Mouse (Mus musculus): ENCODE results near the gene Mapk10. TPM values are rescaled to one million over a fixed set of nuclear protein-coding genes. Genes with fewer than 3 reads are reported as not detected.
"Not testable (repeated sequence)": the region's sequence is repeated elsewhere in the genome, so short reads cannot be mapped to it uniquely, and the experiment has no call there.

The Mapk10 gene
- total and polyA plus RNA-seq, 2 experiments from 2014 or later: 35.8 to 99.8 TPM

GRCm38 (mm10) chr5:102889163-102889488 is 322.0 kb downstream of the Mapk10 start:
- ATAC-seq (ENCODE audit: low FRiP score): no peak
- DNase-seq (ENCODE audit: low spot score): no peak
- Histone ChIP-seq H3K4me3 (ENCODE audit: low read depth, low read length) (no peak overlapping the region), H3K4me2 (ENCODE audit: low read depth, low read length, poor library complexity, severe bottlenecking) (no peak overlapping the region), H3K27ac (ENCODE audit: low read depth, low read length) (no peak overlapping the region), H3K9ac (replicated peaks; ENCODE audit: low read length, poor library complexity, severe bottlenecking) (no peak overlapping the region), H3K27me3 (ENCODE audit: insufficient read depth, low read length) (no peaks in the 10 kb centered on the region), H3K9me3 (ENCODE audit: low read length) (no peaks in the 10 kb centered on the region), H3K4me1 (ENCODE audit: insufficient read depth, low read length) (no peaks in the 10 kb centered on the region), H3K36me3 (ENCODE audit: insufficient read depth, low read length) (0 out of 2 replicates have a peak, but pooled peaks cover 6% of the 10 kb centered on the region)
- TF ChIP-seq CTCF (IDR thresholded peaks at IDR 0.05): no peak
- 84% methylated on average over 2 of the region's 2 CpGs for WGBS

GRCm38 (mm10) chr5:102888482-102889162 is 322.5 kb downstream of the Mapk10 start:
- H3K4me2 ChIP-seq (ENCODE audit: low read depth, low read length, poor library complexity, severe bottlenecking): no peak overlapping the region
- ATAC-seq (ENCODE audit: low FRiP score): no peak
- H3K27me3 ChIP-seq (ENCODE audit: insufficient read depth, low read length): no peaks in the 10 kb centered on the region
- H3K27ac ChIP-seq (ENCODE audit: low read depth, low read length): 0 out of 2 replicates have a peak overlapping the region, but pooled peaks have one; percentile 26
- H3K4me3 ChIP-seq (ENCODE audit: low read depth, low read length): no peak overlapping the region
- no peak overlapping the region for H3K9ac ChIP-seq (replicated peaks; ENCODE audit: low read length, poor library complexity, severe bottlenecking)
- no peaks in the 10 kb centered on the region for H3K4me1 ChIP-seq (ENCODE audit: insufficient read depth, low read length)
- no peaks in the 10 kb centered on the region for H3K9me3 ChIP-seq (ENCODE audit: low read length)
- 0 out of 2 replicates have a peak, but pooled peaks have one; percentile 4 for TF ChIP-seq CTCF (IDR thresholded peaks at IDR 0.05)
- 72% methylated on average over 14 of the region's 14 CpGs for WGBS
- DNase-seq (ENCODE audit: low spot score): no peak
- 0 out of 2 replicates have a peak, but pooled peaks cover 6% of the 10 kb centered on the region for H3K36me3 ChIP-seq (ENCODE audit: insufficient read depth, low read length)

- H3K27me3 ChIP-seq (ENCODE audit: insufficient read depth, low read length): no peaks in the 10 kb centered on the region
- H3K4me1 ChIP-seq (ENCODE audit: insufficient read depth, low read length): no peaks in the 10 kb centered on the region
- H3K36me3 ChIP-seq (ENCODE audit: insufficient read depth, low read length): no peaks in the 10 kb centered on the region
- no peak overlapping the region for H3K9ac ChIP-seq (replicated peaks; ENCODE audit: low read length, poor library complexity, severe bottlenecking)
- H3K27ac ChIP-seq (ENCODE audit: low read depth, low read length): no peak overlapping the region
- 65% methylated on average over 16 of the region's 16 CpGs for WGBS
- DNase-seq (ENCODE audit: low spot score): no peak
- no peak overlapping the region for H3K4me2 ChIP-seq (ENCODE audit: low read depth, low read length, poor library complexity, severe bottlenecking)
- H3K4me3 ChIP-seq (ENCODE audit: low read depth, low read length): no peak overlapping the region
- no peaks in the 10 kb centered on the region for H3K9me3 ChIP-seq (ENCODE audit: low read length)
- ATAC-seq (ENCODE audit: low FRiP score): no peak
- no peak for TF ChIP-seq CTCF (IDR thresholded peaks at IDR 0.05)
Measured at GRCm38 (mm10) chr5:102875628-102876027, 335.5 kb downstream of the Mapk10 start.

GRCm38 (mm10) chr5:102874605-102875298 is 336.4 kb downstream of the Mapk10 start:
- peak; percentile 87 for DNase-seq (ENCODE audit: low spot score)
- H3K4me2 ChIP-seq (ENCODE audit: low read depth, low read length, poor library complexity, severe bottlenecking): peak overlapping the region; percentile 10; the same call in 1 of the 2 replicates
- no peaks in the 10 kb centered on the region for H3K27me3 ChIP-seq (ENCODE audit: insufficient read depth, low read length)
- no peaks in the 10 kb centered on the region for H3K36me3 ChIP-seq (ENCODE audit: insufficient read depth, low read length)
- no peaks in the 10 kb centered on the region for H3K9me3 ChIP-seq (ENCODE audit: low read length)
- ATAC-seq (ENCODE audit: low FRiP score): no peak
- H3K27ac ChIP-seq (ENCODE audit: low read depth, low read length): no peak overlapping the region
- WGBS: 36% methylated on average over 11 of the region's 11 CpGs
- no peaks in the 10 kb centered on the region for H3K4me1 ChIP-seq (ENCODE audit: insufficient read depth, low read length)
- no peak overlapping the region for H3K4me3 ChIP-seq (ENCODE audit: low read depth, low read length)
- H3K9ac ChIP-seq (replicated peaks; ENCODE audit: low read length, poor library complexity, severe bottlenecking): no peak overlapping the region
- TF ChIP-seq CTCF (IDR thresholded peaks at IDR 0.05): peak; percentile 92

GRCm38 (mm10) chr5:102872996-102873395 is 338.1 kb downstream of the Mapk10 start:
- WGBS: 85% methylated on average over 8 of the region's 9 CpGs
- H3K36me3 ChIP-seq (ENCODE audit: insufficient read depth, low read length); H3K27ac ChIP-seq (ENCODE audit: low read depth, low read length); ATAC-seq (ENCODE audit: low FRiP score); H3K27me3 ChIP-seq (ENCODE audit: insufficient read depth, low read length); H3K4me1 ChIP-seq (ENCODE audit: insufficient read depth, low read length); H3K9me3 ChIP-seq (ENCODE audit: low read length); H3K9ac ChIP-seq (replicated peaks; ENCODE audit: low read length, poor library complexity, severe bottlenecking); H3K4me3 ChIP-seq (ENCODE audit: low read depth, low read length); DNase-seq (ENCODE audit: low spot score); H3K4me2 ChIP-seq (ENCODE audit: low read depth, low read length, poor library complexity, severe bottlenecking): not testable (repeated sequence)

- no peak overlapping the region for H3K9ac ChIP-seq (replicated peaks; ENCODE audit: low read length, poor library complexity, severe bottlenecking)
- no peaks in the 10 kb centered on the region for H3K4me1 ChIP-seq (ENCODE audit: insufficient read depth, low read length)
- ATAC-seq (ENCODE audit: low FRiP score) (no peak), DNase-seq (ENCODE audit: low spot score) (no peak)
- whole genome bisulfite sequencing: 68% methylated on average over 5 of the region's 5 CpGs
- H3K4me2 ChIP-seq (ENCODE audit: low read depth, low read length, poor library complexity, severe bottlenecking): no peak overlapping the region
- no peaks in the 10 kb centered on the region for H3K36me3 ChIP-seq (ENCODE audit: insufficient read depth, low read length)
- H3K27ac ChIP-seq (ENCODE audit: low read depth, low read length): no peak overlapping the region
- no peak overlapping the region for H3K4me3 ChIP-seq (ENCODE audit: low read depth, low read length)
- TF ChIP-seq CTCF (IDR thresholded peaks at IDR 0.05): no peak
- H3K27me3 ChIP-seq (ENCODE audit: insufficient read depth, low read length): no peaks in the 10 kb centered on the region
- no peaks in the 10 kb centered on the region for H3K9me3 ChIP-seq (ENCODE audit: low read length)
Measured at GRCm38 (mm10) chr5:102868196-102868595, 342.9 kb downstream of the Mapk10 start.

All from midbrain, postnatal 0 days (tissue).